Mouse (Mus musculus) MEL (cell line): Measurements from ENCODE around the gene Farp2.

Experiments
- CTCF ChIP-seq, 3 experiments: IDR thresholded peaks in 2 of 3; conservative IDR thresholded peaks in 1 of 3; 2 replicates each; pipeline ENCODE4 v1.5.1; 2011 to 2012; ENCODE audit warnings: low read length in 3 of 3, low read depth in 2 of 3, mild to moderate bottlenecking in 2 of 3, improper control_type of control experiment in 1 of 3, inconsistent platforms in 1 of 3, mixed read lengths in 1 of 3, moderate library complexity in 1 of 3; ENCODE audit not compliant: control insufficient read depth in 1 of 3, insufficient read depth in 1 of 3, poor library complexity in 1 of 3, severe bottlenecking in 1 of 3
- GATA1 ChIP-seq: IDR thresholded peaks from 2 replicates; pipeline ENCODE4 v1.6.1; 2011; ENCODE audit warnings: low read depth, low read length, improper control_type of control experiment
- MYC ChIP-seq: IDR thresholded peaks from 2 replicates; pipeline ENCODE4 v1.6.1; 2011; ENCODE audit warnings: low read depth, mild to moderate bottlenecking, low read length, improper control_type of control experiment, moderate library complexity
- RAD21 ChIP-seq: IDR thresholded peaks from 2 replicates; pipeline ENCODE4 v1.6.1; 2011; ENCODE audit warnings: mild to moderate bottlenecking, low read depth, low read length, improper control_type of control experiment
- TAL1 ChIP-seq: IDR thresholded peaks from 2 replicates; pipeline ENCODE4 v1.6.1; 2012; ENCODE audit warnings: mild to moderate bottlenecking, inconsistent platforms, low read length, moderate library complexity, mixed read lengths
- USF1 ChIP-seq: IDR thresholded peaks from 2 replicates; pipeline ENCODE4 v1.6.1; 2014; ENCODE audit warnings: low read depth, mild to moderate bottlenecking, inconsistent platforms, low read length, improper control_type of control experiment, moderate library complexity

- TF ChIP-seq GATA1 (no peak), TAL1 (no peak), RAD21 (no peak), USF1 (no peak), MYC (no peak), CTCF (IDR thresholded peaks at IDR 0.05 in 2 of 3, conservative IDR thresholded peaks at IDR 0.05 in 1 of 3; ENCODE audit: control insufficient read depth in 1 of 3, insufficient read depth in 1 of 3, low read depth in 2 of 3, low read length in 3 of 3, poor library complexity in 1 of 3, severe bottlenecking in 1 of 3) (no peak)
Measured at GRCm38 (mm10) chr1:93656325-93657024, 144.6 kb downstream of the Farp2 start.
